Comparison of ENCODE assay signal across 27 mouse cellular contexts in the genomic region with DNA sequence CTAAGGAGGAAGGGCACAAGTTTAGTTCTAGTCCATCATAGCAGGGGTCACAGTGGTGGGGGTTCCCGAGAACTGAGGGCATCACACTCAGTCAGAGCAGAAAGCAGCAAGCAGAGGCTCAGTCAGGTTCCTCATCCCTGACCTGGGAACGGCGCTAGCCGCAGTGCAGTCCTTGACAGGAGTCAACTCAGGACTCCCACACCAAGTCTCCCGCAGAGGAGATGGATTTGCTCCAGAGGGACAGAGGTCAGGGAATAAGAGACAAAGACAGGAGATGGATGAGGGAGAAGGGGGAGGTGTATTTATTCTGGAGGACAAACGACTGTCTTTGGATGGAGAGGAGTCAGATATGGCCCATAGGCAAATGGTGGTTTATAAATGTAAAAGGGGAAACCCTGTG. TPM values are rescaled to one million over a fixed set of nuclear protein-coding genes. Genes with fewer than 3 reads are reported as not detected.
DNase-seq lines count a peak whose midpoint lies in the region; ATAC-seq lines count a peak whose summit lies in the region.
"Had no signal": no experiment of that assay in that cellular context is flagged by ENCODE, and none has a peak within 500 bp of the region (broad histone marks: within the 10 kb centered on the region; RNA-seq: fewer than 3 reads in every experiment).

No protein-coding gene starts in this region.

- H3K9me3 ChIP-seq in intestine, embryonic 14.5 days (ENCODE audit: control insufficient read depth, low read length) = no peaks in the 10 kb centered on the region
- no peaks in the 10 kb centered on the region for H3K9me3 ChIP-seq in intestine, embryonic 15.5 days
- H3K9me3 ChIP-seq in kidney, embryonic 15.5 days (replicated peaks) = no peaks in the 10 kb centered on the region
- H3K9me3 ChIP-seq: forebrain, embryonic 10.5 days; forebrain, embryonic 13.5 days; G1E; heart, embryonic 10.5 days; heart, embryonic 13.5 days had no signal

- peaks cover 34% of the 10 kb centered on the region for H3K36me3 ChIP-seq in intestine, embryonic 14.5 days (ENCODE audit: control insufficient read depth, insufficient read depth, low read length)
- peaks cover 19% of the 10 kb centered on the region for H3K36me3 ChIP-seq in intestine, embryonic 15.5 days
- H3K36me3 ChIP-seq in kidney, embryonic 15.5 days = peaks cover 41% of the 10 kb centered on the region

- no peak overlapping the region for H3K4me3 ChIP-seq in intestine, embryonic 14.5 days (ENCODE audit: low read depth, low read length)
- H3K4me3 ChIP-seq in intestine, embryonic 15.5 days (replicated peaks) = no peak overlapping the region
- no peak overlapping the region for H3K4me3 ChIP-seq in kidney, embryonic 15.5 days (replicated peaks)
- H3K4me3 ChIP-seq: forebrain, embryonic 10.5 days; forebrain, embryonic 13.5 days; heart, adult 2 months; heart, embryonic 10.5 days; heart, embryonic 13.5 days had no signal

- no peak overlapping the region for H3K4me2 ChIP-seq in intestine, embryonic 14.5 days (ENCODE audit: low read length)
- no peak overlapping the region for H3K4me2 ChIP-seq in intestine, embryonic 15.5 days (replicated peaks)
- H3K4me2 ChIP-seq in kidney, embryonic 15.5 days = no peak overlapping the region
- H3K4me2 ChIP-seq: forebrain, embryonic 13.5 days; heart, embryonic 13.5 days had no signal

- ATAC-seq in intestine, embryonic 14.5 days (replicated peaks; ENCODE audit: low FRiP score, low TSS enrichment, low read depth) = no peak
- ATAC-seq in intestine, embryonic 15.5 days = no peak
- ATAC-seq in kidney, embryonic 15.5 days (replicated peaks; ENCODE audit: low FRiP score) = no peak
- ATAC-seq: forebrain, embryonic 13.5 days; forebrain, embryonic 16.5 days; Patski had no signal

- no peak for DNase-seq in intestine, embryonic 14.5 days (ENCODE audit: low spot score)
- peak; percentile 64 for DNase-seq in kidney, adult 9 months
- no peak for DNase-seq in kidney, postnatal 4 days
- DNase-seq in kidney, postnatal 36 days = peak; percentile 40 to 61
- DNase-seq: adrenal gland, postnatal 10 days; adrenal gland, postnatal 36 days; B cell, adult 2 months; cerebellum, adult 18-20 months; cerebellum, adult 9-10 months; cerebellum, postnatal 14 days; gastrocnemius, postnatal 10 days; gastrocnemius, postnatal 36 days; heart, adult 2 months; heart, postnatal 14 days; heart, postnatal 4 days had no signal

- H3K27ac ChIP-seq in intestine, embryonic 14.5 days (ENCODE audit: low read depth) = no peak overlapping the region
- no peak overlapping the region for H3K27ac ChIP-seq in intestine, embryonic 15.5 days
- H3K27ac ChIP-seq in kidney, embryonic 15.5 days = no peak overlapping the region
- H3K27ac ChIP-seq: forebrain, embryonic 10.5 days; forebrain, embryonic 13.5 days; heart, adult 2 months; heart, embryonic 10.5 days; heart, embryonic 13.5 days had no signal

- H3K9ac ChIP-seq in intestine, embryonic 14.5 days (ENCODE audit: low read length) = 0 out of 2 replicates have a peak overlapping the region, but pooled peaks have one; percentile 10
- H3K9ac ChIP-seq in intestine, embryonic 15.5 days = no peak overlapping the region
- H3K9ac ChIP-seq in kidney, embryonic 15.5 days = no peak overlapping the region
- H3K9ac ChIP-seq: forebrain, embryonic 13.5 days; heart, embryonic 13.5 days had no signal

- H3K4me1 ChIP-seq in intestine, embryonic 14.5 days (replicated peaks; ENCODE audit: control insufficient read depth, insufficient read depth, low read length) = peaks cover 8% of the 10 kb centered on the region; the same call in 1 of the 2 replicates
- peaks cover 15% of the 10 kb centered on the region for H3K4me1 ChIP-seq in intestine, embryonic 15.5 days (replicated peaks)
- H3K4me1 ChIP-seq in kidney, embryonic 15.5 days = peaks cover 14% of the 10 kb centered on the region

- 53% methylated on average over 6 of the region's 6 CpGs for WGBS in intestine, embryonic 14.5 days
- WGBS in intestine, embryonic 15.5 days = 47% methylated on average over 6 of the region's 6 CpGs
- WGBS in kidney, embryonic 15.5 days = 31% methylated on average over 6 of the region's 6 CpGs

- H3K27me3 ChIP-seq in intestine, embryonic 14.5 days (replicated peaks; ENCODE audit: control insufficient read depth, insufficient read depth, low read length) = no peaks in the 10 kb centered on the region
- no peaks in the 10 kb centered on the region for H3K27me3 ChIP-seq in intestine, embryonic 15.5 days (replicated peaks)
- no peaks in the 10 kb centered on the region for H3K27me3 ChIP-seq in kidney, embryonic 15.5 days
- H3K27me3 ChIP-seq: CH12.LX; forebrain, embryonic 13.5 days; heart, embryonic 13.5 days; Patski had no signal

RNA-seq across cellular contexts. Expression of gene Sac3d1, which starts 5.3 kb away (rescaled TPM):
- polyA plus RNA-seq in intestine, embryonic 14.5 days (2014; fragmentation: Nextera tagmentation; extraction: Ambion mirVana) = 53.9 and 59.9 TPM in 2 replicates
- polyA plus RNA-seq in intestine, embryonic 15.5 days (2015; fragmentation: Nextera tagmentation; extraction: Ambion mirVana) = 44.3 and 44.7 TPM in 2 replicates
- 44.0 and 47.2 TPM in 2 replicates for polyA plus RNA-seq in kidney, embryonic 15.5 days (2015; fragmentation: Nextera tagmentation; extraction: Ambion mirVana)

RNA-seq across cellular contexts. Expression of gene Naaladl1, which starts 7.5 kb away (rescaled TPM):
- polyA plus RNA-seq in intestine, embryonic 14.5 days (2014; fragmentation: Nextera tagmentation; extraction: Ambion mirVana) = 4.1 and 4.4 TPM in 2 replicates
- polyA plus RNA-seq in intestine, embryonic 15.5 days (2015; fragmentation: Nextera tagmentation; extraction: Ambion mirVana) = 28.9 and 38.8 TPM in 2 replicates
- polyA plus RNA-seq in kidney, embryonic 15.5 days (2015; fragmentation: Nextera tagmentation; extraction: Ambion mirVana) = 0.51 and 0.54 TPM in 2 replicates
- polyA plus RNA-seq: heart, adult 2 months had no signal

RNA-seq across cellular contexts. Expression of gene Snx15, which starts 15.0 kb away (rescaled TPM):
- polyA plus RNA-seq in intestine, embryonic 14.5 days (2014; fragmentation: Nextera tagmentation; extraction: Ambion mirVana) = 35.4 and 36.0 TPM in 2 replicates
- 31.7 and 33.8 TPM in 2 replicates for polyA plus RNA-seq in intestine, embryonic 15.5 days (2015; fragmentation: Nextera tagmentation; extraction: Ambion mirVana)
- 32.3 and 34.2 TPM in 2 replicates for polyA plus RNA-seq in kidney, embryonic 15.5 days (2015; fragmentation: Nextera tagmentation; extraction: Ambion mirVana)

RNA-seq across cellular contexts. Expression of gene AC131692.1, which starts 18.9 kb away (rescaled TPM):
- polyA plus RNA-seq in intestine, embryonic 14.5 days (2014; fragmentation: Nextera tagmentation; extraction: Ambion mirVana) = 0.22 and 0.59 TPM in 2 replicates
- polyA plus RNA-seq in intestine, embryonic 15.5 days (2015; fragmentation: Nextera tagmentation; extraction: Ambion mirVana) = 0.18 and 0.37 TPM in 2 replicates
- 0.34 and 0.55 TPM in 2 replicates for polyA plus RNA-seq in kidney, embryonic 15.5 days (2015; fragmentation: Nextera tagmentation; extraction: Ambion mirVana)
- polyA plus RNA-seq: embryonic facial prominence, embryonic 11.5 days; embryonic facial prominence, embryonic 14.5 days; forebrain, embryonic 16.5 days; heart, adult 2 months had no signal

RNA-seq across cellular contexts. Expression of gene Batf2, which starts 27.7 kb away (rescaled TPM):
- 0.30 and 1.1 TPM in 2 replicates for polyA plus RNA-seq in intestine, embryonic 14.5 days (2014; fragmentation: Nextera tagmentation; extraction: Ambion mirVana)
- 0.80 and 1.3 TPM in 2 replicates for polyA plus RNA-seq in intestine, embryonic 15.5 days (2015; fragmentation: Nextera tagmentation; extraction: Ambion mirVana)
- 0.52 and 0.54 TPM in 2 replicates for polyA plus RNA-seq in kidney, embryonic 15.5 days (2015; fragmentation: Nextera tagmentation; extraction: Ambion mirVana)
- polyA plus RNA-seq: embryonic facial prominence, embryonic 11.5 days; forebrain, embryonic 10.5 days; forebrain, embryonic 13.5 days; forebrain, embryonic 16.5 days; G1E; heart, embryonic 10.5 days; heart, embryonic 13.5 days had no signal

Comparison
In these comparisons a context has a peak if more than half of its experiments do, and no peak if none do; other contexts are left out.
1. DNase-seq: peak in kidney, adult 9 months (single experiment) and kidney, postnatal 36 days (2 of 2); none in intestine, embryonic 14.5 days (single experiment) and kidney, postnatal 4 days (0 of 2).